Mouse (Mus musculus): ENCODE results near the gene Mss51.

DNA sequence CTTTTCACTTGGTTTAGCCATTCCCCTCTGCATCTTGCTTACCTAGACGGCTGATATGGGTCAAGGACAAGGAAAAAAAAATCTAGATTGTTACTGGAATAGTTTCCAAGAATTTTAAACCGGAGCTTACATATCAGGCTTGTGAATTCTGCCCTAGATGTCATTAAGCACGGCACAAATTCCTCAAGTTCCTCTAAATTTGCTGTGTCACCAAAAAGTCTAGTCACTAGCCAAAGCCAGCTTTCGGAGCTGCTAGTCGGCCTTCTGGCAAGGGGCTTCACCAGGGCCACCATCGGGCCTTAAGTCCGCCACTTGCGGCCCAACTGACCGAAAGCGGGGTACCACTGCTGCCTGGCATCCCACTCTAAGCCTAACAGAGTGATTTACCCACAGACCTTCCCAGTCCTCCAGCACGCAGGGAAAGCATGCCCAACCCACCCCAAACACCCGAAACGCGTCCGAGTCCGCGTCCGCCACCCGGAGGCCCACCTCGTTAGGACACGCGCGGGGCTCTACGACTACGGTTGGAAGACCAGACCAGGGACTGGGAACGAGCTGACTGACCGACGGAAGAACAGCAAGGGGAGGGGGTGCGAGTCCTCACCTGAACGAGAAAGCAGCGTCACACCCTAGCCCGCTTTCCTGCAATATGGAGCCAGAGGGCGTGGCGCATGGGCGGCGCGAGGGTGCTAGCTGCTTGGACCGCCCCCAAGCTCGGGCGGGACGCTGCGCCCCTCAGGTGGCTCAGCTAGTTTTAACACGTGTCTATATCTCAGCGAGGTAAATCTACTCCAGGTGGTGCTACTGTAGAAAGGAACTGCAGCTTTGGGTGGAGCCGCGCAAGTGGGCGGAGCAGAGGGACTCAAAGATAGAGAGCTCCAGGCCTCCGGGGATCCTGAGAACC lies 17.2 kb downstream of the Mss51 start, which contains the start of gene Anxa7:
- TF ChIP-seq CTCF (IDR thresholded peaks at IDR 0.05) (peak; percentile 16), EP300 (IDR thresholded peaks at IDR 0.05; ENCODE audit: insufficient read depth, low read depth, low read length) (no peak)
